Mouse (Mus musculus) G1E (cell line): Measurements from ENCODE around the gene Arap1.

Experiments used
- CTCF ChIP-seq: IDR thresholded peaks from 2 replicates; pipeline ENCODE4 v1.5.1; 2012; ENCODE audit warnings: low read depth, low read length, inconsistent platforms, mixed read lengths
- POLR2AphosphoS5 ChIP-seq: IDR thresholded peaks from 2 replicates; pipeline ENCODE4 v1.6.1; 2012; ENCODE audit warnings: low read depth, low read length, inconsistent platforms; ENCODE audit not compliant: insufficient replicate concordance
- TAL1 ChIP-seq: conservative IDR thresholded peaks from 2 replicates; pipeline ENCODE4 v1.6.1; 2012; ENCODE audit warnings: low read depth, low read length, inconsistent platforms, mixed read lengths

DNA sequence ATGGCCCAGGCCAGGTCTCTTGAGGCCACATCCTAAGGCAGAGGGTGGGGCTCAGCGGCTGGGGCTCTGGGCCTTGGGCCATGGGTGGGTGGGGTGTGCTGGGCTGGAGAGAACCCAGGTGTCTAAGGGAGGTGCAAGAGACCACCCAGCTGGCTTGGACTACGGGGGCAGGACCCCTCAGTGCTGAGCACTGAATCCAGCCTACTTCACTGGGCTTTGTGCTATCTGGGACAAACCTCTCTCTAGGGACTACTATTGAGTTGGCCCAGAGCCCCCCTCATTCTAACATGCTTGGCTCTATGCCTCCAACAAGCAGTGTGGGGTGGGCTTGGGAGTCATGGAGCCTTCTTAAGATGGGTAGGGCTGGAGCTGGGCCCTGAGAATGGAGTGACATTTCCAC, 47.6 kb downstream of the Arap1 start:
- TF ChIP-seq TAL1, result no peak
- TF ChIP-seq CTCF, result no peak
- TF ChIP-seq POLR2AphosphoS5, result no peak
